Mouse (Mus musculus): ENCODE measurements around the gene Gorasp1. TPM values are rescaled to one million over a fixed set of nuclear protein-coding genes. Genes with fewer than 3 reads are reported as not detected.
A peak's percentile ranks its signal among the peaks of the same experiment; 100 is the strongest.

Gene Gorasp1
- total RNA-seq, 2 experiments from 2014 or later, result 7.8 to 11.4 TPM

- no peak for ATAC-seq (replicated peaks; ENCODE audit: low FRiP score, low TSS enrichment, poor library complexity, severe bottlenecking)
These were observed 36.6 kb upstream of the Gorasp1 start for GRCm38 (mm10) chr9:119973869-119974520.

DNA sequence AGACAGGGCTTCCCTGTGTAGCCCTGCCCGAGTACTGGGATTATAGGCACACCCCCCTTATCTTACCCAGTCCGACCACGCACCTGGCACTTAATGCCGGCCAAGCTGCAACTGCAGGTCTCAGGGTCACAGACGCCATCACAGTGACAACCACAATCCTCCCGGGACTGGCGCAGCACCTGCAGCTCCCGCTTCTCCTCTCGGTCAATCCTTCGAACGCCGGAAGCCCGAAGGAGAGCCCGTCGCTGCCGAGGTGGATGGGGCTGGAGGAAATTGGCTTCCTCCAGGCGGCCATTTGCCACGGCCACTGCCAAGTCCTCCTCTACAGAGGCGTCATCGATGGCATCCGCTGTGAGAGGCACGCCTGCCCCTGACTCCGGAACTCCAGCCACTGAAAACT, 35.9 kb upstream of the Gorasp1 start:
- ATAC-seq (replicated peaks; ENCODE audit: low FRiP score, low TSS enrichment, poor library complexity, severe bottlenecking), result no peak

DNA sequence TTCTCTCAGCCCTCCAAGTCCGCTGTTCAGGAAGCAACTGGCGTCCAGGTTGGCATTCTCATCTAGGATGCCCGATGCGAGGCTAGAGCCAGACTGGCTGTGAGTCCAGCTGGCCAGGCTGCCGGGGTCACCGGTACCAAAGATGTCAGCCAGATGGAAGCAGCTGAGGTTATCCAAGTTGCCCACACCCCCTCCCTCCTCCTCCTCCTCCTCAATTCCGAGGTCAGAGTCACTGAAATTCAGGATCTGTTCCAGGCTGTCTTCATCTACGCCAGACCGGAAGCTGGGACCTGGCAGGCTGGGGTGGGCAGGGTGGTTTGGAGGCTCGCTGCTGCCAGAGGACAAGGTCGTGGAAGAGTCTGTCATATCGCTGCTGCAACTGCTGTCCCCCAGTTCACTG, 35.2 kb upstream of the Gorasp1 start:
- no peak for ATAC-seq (replicated peaks; ENCODE audit: low FRiP score, low TSS enrichment, poor library complexity, severe bottlenecking)

- ATAC-seq (replicated peaks; ENCODE audit: low FRiP score, low TSS enrichment, poor library complexity, severe bottlenecking), result no peak
These were observed 34.8 kb upstream of the Gorasp1 start for GRCm38 (mm10) chr9:119972166-119972565.

DNA sequence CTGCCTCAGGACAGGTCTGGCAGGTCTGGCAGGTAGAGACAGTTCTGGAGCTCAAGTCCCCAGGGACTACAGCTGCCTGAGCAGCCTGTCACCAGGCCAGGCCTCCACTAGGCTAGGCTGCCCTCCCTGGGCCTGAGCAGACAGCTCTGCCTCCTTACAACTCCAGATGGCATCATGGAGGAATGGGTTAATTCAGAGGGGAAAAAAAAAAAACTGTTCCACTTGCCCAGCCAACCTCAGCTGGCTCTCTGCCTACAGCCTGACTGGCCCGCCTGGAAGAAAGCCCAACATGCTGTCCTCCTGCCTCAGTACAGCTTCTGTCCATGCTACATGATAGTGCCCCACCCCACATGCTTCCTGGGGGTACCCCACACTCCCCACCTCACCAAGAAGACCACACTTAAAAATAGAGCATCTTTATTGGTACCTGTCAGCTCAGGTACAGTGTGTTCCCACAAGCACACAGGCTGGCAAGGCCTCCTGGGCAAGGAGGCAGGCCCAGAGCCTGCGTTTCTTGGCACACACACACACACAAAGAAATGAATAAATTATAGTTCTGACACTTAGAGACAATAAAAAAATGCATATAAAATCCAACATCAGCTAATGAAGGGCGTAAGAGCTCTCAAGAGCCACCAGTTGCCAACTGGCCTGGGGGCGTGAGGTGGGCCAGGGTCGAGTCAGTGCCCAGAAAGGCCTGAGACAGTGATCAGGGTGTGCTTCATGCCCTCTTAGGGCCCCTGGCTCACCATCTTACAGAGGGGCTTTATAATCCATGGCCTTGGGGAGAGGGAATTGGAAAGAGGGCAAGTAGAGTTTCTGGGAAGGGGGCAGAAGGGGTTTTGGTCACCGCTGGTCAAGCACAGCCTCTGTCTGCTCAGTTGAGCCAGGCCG, 33.6 kb upstream of the Gorasp1 start:
- no peak for ATAC-seq (replicated peaks; ENCODE audit: low FRiP score, low TSS enrichment, poor library complexity, severe bottlenecking)

DNA sequence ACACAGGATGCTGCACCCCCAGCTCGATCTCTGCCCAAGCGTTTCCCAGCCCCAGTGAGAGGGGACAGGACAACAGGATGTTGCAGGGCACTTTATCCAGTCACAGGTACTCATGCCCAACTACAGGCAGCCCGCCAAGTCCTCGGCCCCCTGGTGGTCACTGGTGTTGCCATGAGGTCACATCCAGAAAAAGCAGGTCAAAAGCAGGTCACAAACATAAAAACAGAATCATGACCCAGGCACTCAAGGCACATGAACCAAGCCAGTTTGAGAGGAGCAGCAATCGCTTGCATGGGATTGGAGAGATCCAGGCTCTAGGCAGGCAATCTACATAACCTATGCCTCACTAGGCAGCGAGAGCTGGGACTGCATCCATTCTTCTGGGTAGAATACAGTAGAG, 32.9 kb upstream of the Gorasp1 start:
- ATAC-seq (replicated peaks; ENCODE audit: low FRiP score, low TSS enrichment, poor library complexity, severe bottlenecking), result no peak

- no peak for ATAC-seq (replicated peaks; ENCODE audit: low FRiP score, low TSS enrichment, poor library complexity, severe bottlenecking)
These were observed 32.4 kb upstream of the Gorasp1 start for GRCm38 (mm10) chr9:119969811-119970210.

GRCm38 (mm10) chr9:119966221-119966910, 29.0 kb upstream of the Gorasp1 start:
- no peak for ATAC-seq (replicated peaks; ENCODE audit: low FRiP score, low TSS enrichment, poor library complexity, severe bottlenecking)

GRCm38 (mm10) chr9:119965186-119965585, 27.8 kb upstream of the Gorasp1 start:
- ATAC-seq (replicated peaks; ENCODE audit: low FRiP score, low TSS enrichment, poor library complexity, severe bottlenecking), result no peak

GRCm38 (mm10) chr9:119964206-119964605, 26.8 kb upstream of the Gorasp1 start:
- ATAC-seq (replicated peaks; ENCODE audit: low FRiP score, low TSS enrichment, poor library complexity, severe bottlenecking), result no peak

DNA sequence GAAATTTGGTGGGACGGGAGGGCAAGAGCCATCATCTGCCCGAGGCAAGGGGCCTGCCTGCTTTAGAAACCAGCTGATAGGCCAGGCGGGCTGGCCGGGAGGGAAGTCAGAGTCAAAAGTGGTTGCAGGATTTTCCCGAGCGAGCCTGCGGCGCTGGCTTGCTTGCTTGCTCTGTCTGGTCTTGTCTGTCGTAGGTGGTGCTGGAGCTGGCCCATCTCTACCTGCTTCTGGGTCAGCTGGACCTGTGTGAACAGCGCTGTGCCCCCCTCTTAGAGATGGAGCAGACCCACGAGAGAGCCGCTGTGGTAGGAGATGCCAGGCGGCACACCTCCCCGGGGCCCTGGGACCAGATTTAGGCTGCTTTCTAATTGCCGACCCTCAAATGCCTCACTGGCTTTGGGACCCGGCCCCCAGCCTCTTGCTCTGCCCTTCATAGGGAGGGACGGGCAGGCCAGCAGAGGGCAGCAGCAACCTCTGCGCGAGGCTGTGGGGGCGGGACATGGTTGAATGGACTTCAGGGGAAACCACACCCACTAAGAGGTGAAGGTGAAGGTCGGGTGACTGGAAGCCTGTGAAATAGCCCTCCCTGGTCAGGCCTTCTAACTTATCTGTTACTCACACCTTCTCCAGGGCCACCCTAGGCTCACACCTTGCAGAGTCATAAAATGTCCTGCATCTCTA, 25.8 kb upstream of the Gorasp1 start:
- ATAC-seq (replicated peaks; ENCODE audit: low FRiP score, low TSS enrichment, poor library complexity, severe bottlenecking), result peak; percentile 90

GRCm38 (mm10) chr9:119962216-119962615, 24.9 kb upstream of the Gorasp1 start:
- no peak for ATAC-seq (replicated peaks; ENCODE audit: low FRiP score, low TSS enrichment, poor library complexity, severe bottlenecking)

- ATAC-seq (replicated peaks; ENCODE audit: low FRiP score, low TSS enrichment, poor library complexity, severe bottlenecking), result no peak
These were observed 21.5 kb upstream of the Gorasp1 start for GRCm38 (mm10) chr9:119958835-119959234.

- no peak for ATAC-seq (replicated peaks; ENCODE audit: low FRiP score, low TSS enrichment, poor library complexity, severe bottlenecking)
These were observed 14.0 kb upstream of the Gorasp1 start for GRCm38 (mm10) chr9:119951388-119951787.

DNA sequence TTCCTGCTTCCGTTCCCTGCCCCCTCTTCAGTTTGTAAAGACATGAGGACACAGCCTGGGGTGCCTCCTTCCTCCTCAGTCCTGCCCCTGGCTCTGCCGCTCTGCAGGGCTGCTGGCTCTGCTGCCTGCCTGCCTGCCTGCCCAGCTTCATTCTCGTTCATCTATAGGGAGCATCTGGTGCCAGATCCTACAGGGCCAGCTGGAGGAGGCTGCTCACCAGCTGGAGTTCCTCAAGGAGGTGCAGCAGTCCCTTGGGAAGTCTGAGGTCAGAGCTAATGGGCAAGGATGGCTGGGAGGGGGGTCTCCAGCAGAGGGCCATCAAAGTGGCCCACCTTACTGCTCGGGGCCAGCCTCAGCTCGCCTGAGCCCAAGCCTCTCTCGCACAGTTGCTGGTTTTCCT, 13.1 kb upstream of the Gorasp1 start:
- ATAC-seq (replicated peaks; ENCODE audit: low FRiP score, low TSS enrichment, poor library complexity, severe bottlenecking), result no peak

DNA sequence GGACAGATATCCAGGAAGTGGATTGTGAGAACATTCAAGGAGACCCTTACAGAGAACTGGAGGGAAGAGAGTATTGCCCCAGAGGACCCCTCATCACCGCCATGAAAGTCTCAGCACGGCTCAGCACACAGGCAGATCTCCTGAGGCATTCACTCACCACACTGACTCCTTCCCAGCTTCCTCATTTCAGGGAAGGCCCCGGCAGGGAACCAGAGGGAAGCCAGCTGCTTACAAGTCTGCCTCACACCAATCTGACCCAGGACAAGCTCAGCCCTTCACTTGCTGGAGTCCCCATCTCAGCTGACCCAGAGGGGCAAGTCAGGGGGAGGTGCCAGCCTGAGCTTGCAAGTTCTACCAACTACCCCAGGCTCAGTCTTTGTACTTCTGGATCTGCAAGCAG, 11.4 kb upstream of the Gorasp1 start:
- no peak for ATAC-seq (replicated peaks; ENCODE audit: low FRiP score, low TSS enrichment, poor library complexity, severe bottlenecking)

- ATAC-seq (replicated peaks; ENCODE audit: low FRiP score, low TSS enrichment, poor library complexity, severe bottlenecking), result peak; percentile 60
These were observed 8.0 kb upstream of the Gorasp1 start for GRCm38 (mm10) chr9:119945173-119945900.

GRCm38 (mm10) chr9:119943326-119943725, 6.0 kb upstream of the Gorasp1 start:
- no peak for ATAC-seq (replicated peaks; ENCODE audit: low FRiP score, low TSS enrichment, poor library complexity, severe bottlenecking)

DNA sequence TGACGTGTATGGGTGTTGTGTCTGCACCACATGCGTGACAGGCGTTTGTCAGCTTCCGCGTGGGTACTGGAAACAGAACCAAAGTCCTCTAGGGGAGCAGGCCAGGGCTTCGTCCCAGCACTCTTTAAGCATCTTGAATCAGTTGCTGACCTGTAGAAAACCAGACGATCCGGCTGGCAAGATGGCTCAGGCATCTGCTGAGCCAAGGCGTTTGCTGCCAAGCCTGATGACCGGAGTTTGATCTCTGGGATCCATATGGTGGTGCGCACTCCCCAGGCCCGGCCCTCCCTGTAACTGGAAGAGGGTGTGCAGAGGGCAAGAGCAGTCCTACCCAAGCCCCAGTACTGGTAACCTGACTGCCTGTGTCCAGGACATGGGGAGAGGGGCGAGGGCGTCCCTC, 4.5 kb upstream of the Gorasp1 start:
- ATAC-seq (replicated peaks; ENCODE audit: low FRiP score, low TSS enrichment, poor library complexity, severe bottlenecking), result no peak

All from megakaryocyte-erythroid progenitor cell, adult 5-6 weeks (primary cell).